Mouse (Mus musculus) MEL (cell line): ENCODE data around the gene Dnah10.

Experiments
- BHLHE40 ChIP-seq: IDR thresholded peaks from 2 replicates; pipeline ENCODE4 v1.6.1; 2012; ENCODE audit warnings: low read depth, mild to moderate bottlenecking, inconsistent platforms, low read length, improper control_type of control experiment, borderline replicate concordance
- EP300 ChIP-seq, 2 experiments: IDR thresholded peaks; 2 replicates each; pipeline ENCODE4 v1.6.1; 2011; ENCODE audit warnings: improper control_type of control experiment in 2 of 2, low read length in 2 of 2, low read depth in 1 of 2, mild to moderate bottlenecking in 1 of 2
- TAL1 ChIP-seq: IDR thresholded peaks from 2 replicates; pipeline ENCODE4 v1.6.1; 2012; ENCODE audit warnings: mild to moderate bottlenecking, inconsistent platforms, low read length, moderate library complexity, mixed read lengths
- USF1 ChIP-seq: IDR thresholded peaks from 2 replicates; pipeline ENCODE4 v1.6.1; 2014; ENCODE audit warnings: low read depth, mild to moderate bottlenecking, inconsistent platforms, low read length, improper control_type of control experiment, moderate library complexity
- ZMIZ1 ChIP-seq: IDR thresholded peaks from 2 replicates; pipeline ENCODE4 v1.6.1; 2012; ENCODE audit warnings: low read depth, mild to moderate bottlenecking, inconsistent platforms, low read length, improper control_type of control experiment, moderate library complexity

- TF ChIP-seq EP300 (IDR thresholded peaks at IDR 0.05; ENCODE audit: low read depth in 1 of 2, low read length in 2 of 2) (no peak), BHLHE40 (no peak), USF1 (no peak), ZMIZ1 (no peak), TAL1 (no peak)
These were observed 136.6 kb downstream of the Dnah10 start for GRCm38 (mm10) chr5:124861463-124861862.
